Mouse (Mus musculus) spleen, adult 2 months (tissue): ENCODE data around the gene Gatad2b.

Experiments used
- CTCF ChIP-seq: fragments of 200-500 bp; IDR thresholded peaks from 2 replicates; pipeline ENCODE4 v1.5.1; 2011; ENCODE audit warnings: mild to moderate bottlenecking, inconsistent platforms; ENCODE audit not compliant: insufficient read depth, insufficient read length, insufficient replicate concordance; ENCODE audit errors: extremely low read depth
- POLR2A ChIP-seq: fragments of 200-500 bp; IDR thresholded peaks from 2 replicates; pipeline ENCODE4 v1.6.1; 2011; ENCODE audit warnings: low read depth, low read length, inconsistent platforms

DNA sequence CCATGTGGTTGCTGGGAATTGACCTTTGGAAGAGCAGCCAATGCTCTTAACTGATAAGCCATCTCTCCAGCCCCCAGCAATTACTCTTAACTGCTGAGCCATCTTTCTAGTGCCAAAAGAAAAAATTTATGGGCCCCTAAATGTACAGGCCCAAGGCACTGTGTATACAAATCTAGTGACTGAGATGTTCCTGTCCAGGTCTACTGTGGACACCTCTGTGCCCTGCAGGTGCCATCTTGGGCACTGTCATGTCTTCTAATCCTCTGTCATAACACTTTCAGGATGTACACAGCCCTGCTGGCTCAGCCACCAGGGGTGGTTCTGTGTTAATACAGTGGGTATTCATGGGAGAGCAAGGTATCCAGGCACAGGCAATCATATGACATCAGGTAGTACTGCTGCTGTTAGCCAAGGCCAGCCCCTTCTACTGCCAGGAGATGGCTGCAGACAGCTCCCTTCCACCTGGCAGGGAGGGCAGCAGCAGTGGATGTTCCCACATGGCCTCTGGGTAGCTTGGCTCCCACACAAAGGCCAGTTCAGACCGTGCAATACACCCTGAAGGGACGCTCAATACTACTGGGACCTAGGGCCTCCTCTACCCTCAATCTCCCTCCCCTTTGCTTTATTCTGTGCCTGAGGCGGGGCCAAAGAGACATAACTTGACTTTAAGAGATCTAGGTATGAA lies 82.7 kb downstream of the Gatad2b start:
- TF ChIP-seq POLR2A (no peak), CTCF (no peak)
